Mouse (Mus musculus) forebrain, embryonic 14.5 days (tissue): Measurements from ENCODE around the gene Gimap9. TPM values are rescaled to one million over a fixed set of nuclear protein-coding genes. Genes with fewer than 3 reads are reported as not detected.

Experiments used
- ATAC-seq: fragments of 200-750 bp; cut with Nextera tagmentation; 2 replicates; pipeline ENCODE4 v1.8.0; 2017; ENCODE audit warnings: mild to moderate bottlenecking, moderate library complexity
- DNase-seq: peaks from one replicate; pipeline ENCODE4 v3.0.0-alpha.2; 2015; ENCODE audit warnings: low spot score
- H3K27ac ChIP-seq: fragments of 300-500 bp; sonication (generic); 2 replicates; pipeline ENCODE4 v1.5.1; 2014; ENCODE audit warnings: low read depth, mild to moderate bottlenecking, control low read depth, low read length, moderate library complexity
- H3K27me3 ChIP-seq: fragments of 300-500 bp; sonication (generic); replicated peaks from 2 replicates; pipeline ENCODE4 v1.6.1; 2014; ENCODE audit warnings: low read length, control low read depth, mixed read lengths; ENCODE audit not compliant: control insufficient read depth, insufficient read depth
- H3K36me3 ChIP-seq: fragments of 300-500 bp; sonication (generic); 2 replicates; pipeline ENCODE4 v1.6.1; 2014; ENCODE audit warnings: low read length, control low read depth; ENCODE audit not compliant: control insufficient read depth, insufficient read depth
- H3K4me1 ChIP-seq: fragments of 300-500 bp; sonication (generic); 2 replicates; pipeline ENCODE4 v1.6.1; 2014; ENCODE audit warnings: antibody characterized with exemption, low read length, control low read depth; ENCODE audit not compliant: control insufficient read depth, insufficient read depth
- H3K4me2 ChIP-seq: fragments of 300-500 bp; sonication (generic); 2 replicates; pipeline ENCODE4 v1.6.1; 2014; ENCODE audit warnings: mild to moderate bottlenecking, control low read depth, low read length
- H3K4me3 ChIP-seq: fragments of 300-500 bp; sonication (generic); 2 replicates; pipeline ENCODE4 v1.5.1; 2014; ENCODE audit warnings: low read depth, low read length, control low read depth
- H3K9ac ChIP-seq: fragments of 300-500 bp; sonication (generic); 2 replicates; pipeline ENCODE4 v1.6.1; 2014; ENCODE audit warnings: mild to moderate bottlenecking, low read length, control low read depth, moderate library complexity
- H3K9me3 ChIP-seq: fragments of 300-500 bp; sonication (generic); replicated peaks from 2 replicates; pipeline ENCODE4 v1.6.1; 2016; ENCODE audit warnings: low read length, control low read depth, mixed read lengths; ENCODE audit not compliant: control insufficient read depth
- WGBS: fragments of 180-500 bp; shearing (Covaris S2); extraction: QIAGEN DNeasy Blood & Tissue Kit; methylation state at CpG from one replicate; pipeline ENCODE4 v1.1.7; 2014; 5-methylcytosine and 5-hydroxymethylcytosine counted together
- polyA plus RNA-seq: library from polyadenylated mRNA; unstranded; fragments of >200 nt; fragmentation: Nextera tagmentation; extraction: Ambion mirVana; gene quantifications from 2 replicates; pipeline ENCODE4 v1.2.1, GENCODE M21; 2014

Gimap9 gene
- polyA plus RNA-seq, 1 experiment from 2014 or later: 1.5 TPM

DNA sequence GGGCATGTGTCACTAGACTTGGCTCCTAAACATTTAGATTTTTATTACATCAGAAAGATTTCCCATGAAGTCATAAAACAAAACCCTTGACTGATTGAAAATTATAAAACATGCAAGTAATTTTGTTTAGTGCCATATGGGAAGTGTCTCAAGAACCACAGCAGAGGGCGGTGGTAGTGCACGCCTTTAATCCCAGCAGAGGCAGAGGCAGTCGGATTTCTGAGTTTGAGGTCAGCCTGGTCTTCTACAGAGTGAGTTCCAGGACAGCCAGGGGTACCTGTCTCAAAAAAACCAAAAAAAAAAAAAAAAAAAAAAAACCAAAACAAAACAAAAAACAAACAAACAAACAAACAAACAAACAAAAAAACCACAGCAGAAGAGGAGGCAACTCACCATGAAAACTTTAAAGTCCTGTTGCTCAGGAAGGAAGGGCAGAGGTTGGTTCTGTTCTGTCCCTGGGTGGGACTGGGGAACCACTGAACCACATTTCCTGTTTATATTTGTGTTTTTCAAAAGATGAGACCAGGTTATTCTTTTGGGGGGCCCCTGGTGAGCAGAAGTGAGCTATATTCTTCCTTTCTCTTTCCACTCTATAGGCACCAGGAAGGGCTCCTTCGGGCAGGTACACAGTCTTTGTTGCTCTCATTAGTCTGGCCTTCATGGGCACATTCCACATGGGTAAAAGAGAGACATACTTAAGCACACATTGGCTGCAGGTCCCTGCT is 21.1 kb downstream of the Gimap9 start:
- H3K27me3 ChIP-seq: no peaks in the 10 kb centered on the region
- no peaks in the 10 kb centered on the region for H3K4me1 ChIP-seq
- no peak for DNase-seq
- H3K27ac ChIP-seq: no peak overlapping the region
- no peak overlapping the region for H3K4me3 ChIP-seq
- 67% methylated on average over 4 of the region's 4 CpGs for WGBS
- no peak for ATAC-seq
- H3K4me2 ChIP-seq: no peak overlapping the region
- no peak overlapping the region for H3K9ac ChIP-seq
- no peaks in the 10 kb centered on the region for H3K36me3 ChIP-seq
- no peaks in the 10 kb centered on the region for H3K9me3 ChIP-seq

DNA sequence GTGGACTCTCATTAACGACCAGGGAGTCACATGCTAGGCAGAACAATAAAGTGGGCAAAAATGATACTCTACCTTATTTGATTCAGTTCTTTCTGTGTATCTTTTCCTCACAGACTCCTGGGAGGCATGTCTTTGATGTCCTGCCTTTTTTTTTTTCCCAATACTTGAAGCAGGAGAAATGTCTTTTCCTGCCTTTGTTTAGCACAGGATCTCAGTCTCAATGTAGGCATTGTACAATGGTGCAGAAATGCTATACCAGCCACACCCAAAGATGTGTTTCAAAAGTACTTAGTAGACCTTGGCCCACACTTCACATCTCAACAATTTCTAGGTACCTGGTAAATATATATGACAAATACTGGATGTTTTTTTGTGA is 21.6 kb downstream of the Gimap9 start:
- DNase-seq (no peak), ATAC-seq (no peak)
- no peak overlapping the region for H3K4me3 ChIP-seq
- no peaks in the 10 kb centered on the region for H3K27me3 ChIP-seq
- no peak overlapping the region for H3K4me2 ChIP-seq
- no peaks in the 10 kb centered on the region for H3K9me3 ChIP-seq
- 19% methylated on average over 1 of the region's 1 CpGs for WGBS
- no peak overlapping the region for H3K9ac ChIP-seq
- H3K27ac ChIP-seq: no peak overlapping the region
- H3K4me1 ChIP-seq: no peaks in the 10 kb centered on the region
- no peaks in the 10 kb centered on the region for H3K36me3 ChIP-seq

DNA sequence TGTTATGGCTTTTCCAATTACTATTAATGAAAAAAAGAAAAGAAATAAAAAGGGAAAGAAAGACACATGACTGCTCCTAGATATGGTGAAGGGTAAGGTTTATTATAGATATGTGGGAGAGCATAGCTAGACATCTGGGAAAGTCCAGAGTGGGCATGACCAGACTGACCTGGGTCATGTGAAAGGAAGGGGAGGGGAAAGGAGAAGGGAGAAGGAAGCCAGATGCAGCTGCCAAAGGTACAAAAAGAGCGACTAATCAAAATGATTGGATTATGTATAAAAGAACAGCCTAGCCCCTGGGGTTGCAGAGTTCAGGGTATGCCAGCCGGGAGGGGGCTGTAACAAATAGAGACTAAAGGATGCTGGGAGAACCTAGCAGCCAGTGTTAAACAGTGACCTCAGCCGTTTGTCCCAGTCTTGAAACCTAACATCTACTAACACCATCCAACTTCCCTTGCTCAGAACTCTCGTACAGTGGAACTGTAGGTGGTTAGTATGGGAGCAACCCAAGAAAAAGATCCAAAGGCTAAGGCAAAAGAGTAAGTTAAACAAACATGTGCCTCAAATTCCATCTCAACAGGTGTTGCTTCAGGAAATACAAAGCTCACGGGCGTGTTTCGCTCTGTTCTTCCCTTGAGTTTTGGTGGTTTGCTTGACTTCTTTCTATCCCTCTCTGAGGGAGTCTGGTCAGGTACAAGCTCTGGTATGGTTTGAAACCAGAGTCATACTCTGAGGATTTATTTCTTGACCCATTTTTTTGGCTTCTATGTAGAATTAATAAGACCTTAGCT is 22.3 kb downstream of the Gimap9 start:
- H3K4me3 ChIP-seq: no peak overlapping the region
- no peak overlapping the region for H3K9ac ChIP-seq
- ATAC-seq (no peak), DNase-seq (no peak)
- H3K27me3 ChIP-seq: no peaks in the 10 kb centered on the region
- H3K36me3 ChIP-seq: no peaks in the 10 kb centered on the region
- no peaks in the 10 kb centered on the region for H3K9me3 ChIP-seq
- H3K4me2 ChIP-seq: no peak overlapping the region
- 79% methylated on average over 7 of the region's 7 CpGs for WGBS
- H3K4me1 ChIP-seq: no peaks in the 10 kb centered on the region
- no peak overlapping the region for H3K27ac ChIP-seq

DNA sequence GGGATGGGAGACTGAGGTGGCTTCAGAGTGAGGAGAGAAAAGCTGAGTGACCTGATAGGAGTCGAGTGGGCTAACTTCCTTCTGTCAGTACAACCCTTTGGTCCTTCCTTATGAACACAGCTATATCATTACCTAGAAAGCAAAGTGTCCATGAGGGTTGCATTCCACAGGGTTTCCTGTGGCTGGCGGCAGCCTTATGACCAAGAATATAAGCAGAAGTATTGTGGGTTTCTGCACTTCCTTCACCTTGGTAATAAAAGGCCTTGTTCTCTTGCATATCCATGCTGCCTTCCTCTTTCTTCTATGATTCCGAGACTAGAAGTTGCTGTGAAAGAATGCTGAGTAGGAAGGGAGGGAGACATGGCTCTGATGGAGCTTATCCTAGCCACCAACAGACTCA is 23.0 kb downstream of the Gimap9 start:
- no peaks in the 10 kb centered on the region for H3K4me1 ChIP-seq
- ATAC-seq: no peak
- no peak overlapping the region for H3K9ac ChIP-seq
- no peak overlapping the region for H3K4me2 ChIP-seq
- no peak overlapping the region for H3K4me3 ChIP-seq
- 88% methylated on average over 3 of the region's 3 CpGs for WGBS
- no peaks in the 10 kb centered on the region for H3K36me3 ChIP-seq
- no peak for DNase-seq
- H3K9me3 ChIP-seq: no peaks in the 10 kb centered on the region
- H3K27me3 ChIP-seq: no peaks in the 10 kb centered on the region
- no peak overlapping the region for H3K27ac ChIP-seq

- no peaks in the 10 kb centered on the region for H3K27me3 ChIP-seq
- H3K36me3 ChIP-seq: no peaks in the 10 kb centered on the region
- no peak overlapping the region for H3K9ac ChIP-seq
- H3K27ac ChIP-seq: no peak overlapping the region
- no peak overlapping the region for H3K4me3 ChIP-seq
- no peaks in the 10 kb centered on the region for H3K4me1 ChIP-seq
- DNase-seq: no peak
- H3K9me3 ChIP-seq: no peaks in the 10 kb centered on the region
- 67% methylated on average over 5 of the region's 5 CpGs for WGBS
- H3K4me2 ChIP-seq: no peak overlapping the region
- no peak for ATAC-seq
Observed at GRCm38 (mm10) chr6:48700251-48701075, 24.5 kb downstream of the Gimap9 start.

DNA sequence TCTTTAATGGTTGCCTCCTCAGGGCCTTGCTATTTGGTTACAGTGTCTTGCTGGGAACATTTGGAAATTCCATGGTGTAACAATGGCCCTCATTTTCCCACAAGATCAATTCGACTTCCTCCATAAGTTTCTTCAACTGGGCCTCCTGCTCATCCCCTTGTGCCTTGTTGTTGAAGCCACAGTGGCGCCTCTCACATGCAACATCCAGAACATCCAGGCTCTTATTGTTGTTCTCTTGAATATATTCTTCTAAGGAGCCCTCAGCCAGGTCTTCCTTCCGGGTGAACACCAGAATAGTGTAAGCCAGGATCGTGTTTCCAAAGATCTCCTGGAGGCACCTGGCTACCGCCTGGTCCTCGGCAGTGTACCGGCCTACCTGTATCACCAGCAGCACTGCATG is 26.2 kb downstream of the Gimap9 start:
- no peak overlapping the region for H3K9ac ChIP-seq
- no peak overlapping the region for H3K4me2 ChIP-seq
- H3K27ac ChIP-seq: no peak overlapping the region
- whole genome bisulfite sequencing: 90% methylated on average over 7 of the region's 7 CpGs
- H3K4me1 ChIP-seq: no peaks in the 10 kb centered on the region
- DNase-seq (no peak), ATAC-seq (no peak)
- H3K4me3 ChIP-seq: no peak overlapping the region
- H3K27me3 ChIP-seq: no peaks in the 10 kb centered on the region
- H3K9me3 ChIP-seq: no peaks in the 10 kb centered on the region
- H3K36me3 ChIP-seq: no peaks in the 10 kb centered on the region

DNA sequence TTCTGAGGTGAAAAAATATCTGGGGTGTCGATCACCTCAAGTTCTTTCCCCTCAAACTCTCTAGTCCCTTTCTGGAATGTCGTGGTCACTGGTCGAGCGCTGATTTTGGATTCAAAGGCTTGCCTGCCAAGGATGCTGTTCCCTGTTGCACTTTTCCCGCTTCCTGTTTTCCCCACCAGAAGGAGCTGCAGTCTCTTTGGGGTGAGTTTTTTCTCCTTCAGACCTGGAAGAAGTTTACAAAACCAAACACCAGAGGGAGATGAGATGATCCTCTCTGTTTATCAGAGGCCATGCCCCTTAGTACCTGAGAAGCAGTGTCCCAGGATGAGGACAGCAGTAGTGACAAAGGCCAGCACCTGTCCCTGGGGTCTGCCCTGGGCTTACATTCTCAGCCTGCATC is 26.7 kb downstream of the Gimap9 start:
- Histone ChIP-seq H3K36me3 (no peaks in the 10 kb centered on the region), H3K27me3 (no peaks in the 10 kb centered on the region), H3K9ac (no peak overlapping the region), H3K4me3 (no peak overlapping the region), H3K27ac (no peak overlapping the region), H3K4me2 (no peak overlapping the region), H3K9me3 (no peaks in the 10 kb centered on the region), H3K4me1 (no peaks in the 10 kb centered on the region)
- DNase-seq: no peak
- no peak for ATAC-seq
- WGBS: 76% methylated on average over 5 of the region's 5 CpGs

GRCm38 (mm10) chr6:48704146-48704545 is 28.2 kb downstream of the Gimap9 start:
- Histone ChIP-seq H3K36me3 (no peaks in the 10 kb centered on the region), H3K4me1 (no peaks in the 10 kb centered on the region), H3K27me3 (no peaks in the 10 kb centered on the region), H3K4me2 (no peak overlapping the region), H3K9me3 (no peaks in the 10 kb centered on the region), H3K27ac (no peak overlapping the region), H3K4me3 (no peak overlapping the region), H3K9ac (no peak overlapping the region)
- ATAC-seq (no peak), DNase-seq (no peak)
